ENCODE assay signal across 17 mouse cellular contexts in genomic region chr11:24349967-24350643, GRCm38 (mm10).
DNase-seq lines count a peak whose midpoint lies in the region; ATAC-seq and TF ChIP-seq lines count a peak whose summit lies in the region.
"Had no signal": no experiment of that assay in that cellular context is flagged by ENCODE, and none has a peak within 500 bp of the region (broad histone marks: within the 10 kb centered on the region; RNA-seq: fewer than 3 reads in every experiment).

No protein-coding gene starts in this region.

- no peak overlapping the region for H3K9ac ChIP-seq in intestine, embryonic 16.5 days (ENCODE audit: low read depth, low read length)
- no peak overlapping the region for H3K9ac ChIP-seq in intestine, postnatal 0 days (ENCODE audit: low read depth, low read length)
- no peak overlapping the region for H3K9ac ChIP-seq in forebrain, embryonic 16.5 days (replicated peaks; ENCODE audit: low read depth, low read length)

- DNase-seq in cerebellum, postnatal 10 days = peak; percentile 44 to 48
- no peak for DNase-seq in cerebellum, postnatal 4 days (ENCODE audit: low spot score in 2 of 2)
- DNase-seq in retina, embryonic 14.5 days (ENCODE audit: low spot score) = peak; percentile 45
- no peak for DNase-seq in limb, embryonic 10.5 days (ENCODE audit: low spot score)
- no peak for DNase-seq in lung, postnatal 25 days (ENCODE audit: low spot score)
- DNase-seq: adrenal gland, adult 2 months; cerebellum, adult 11-12 months; gastrocnemius, postnatal 36 days; heart, postnatal 10 days; lung, adult 18-20 months; thymus, postnatal 25 days had no signal

- no peak for TF ChIP-seq CTCF in intestine, postnatal 0 days (IDR thresholded peaks at IDR 0.05; ENCODE audit: low read depth)

- H3K27ac ChIP-seq in intestine, embryonic 16.5 days (ENCODE audit: low read length) = no peak overlapping the region
- H3K27ac ChIP-seq in intestine, postnatal 0 days (ENCODE audit: low read depth, low read length) = no peak overlapping the region
- H3K27ac ChIP-seq in forebrain, embryonic 16.5 days (ENCODE audit: low read length) = no peak overlapping the region
- H3K27ac ChIP-seq in limb, embryonic 10.5 days = no peak overlapping the region
- H3K27ac ChIP-seq: heart, embryonic 10.5 days; macrophage had no signal

- H3K4me3 ChIP-seq in intestine, embryonic 16.5 days (ENCODE audit: low read length) = no peak overlapping the region
- H3K4me3 ChIP-seq in intestine, postnatal 0 days (ENCODE audit: low read depth, low read length) = no peak overlapping the region
- no peak overlapping the region for H3K4me3 ChIP-seq in forebrain, embryonic 16.5 days (replicated peaks; ENCODE audit: low read length)
- H3K4me3 ChIP-seq in limb, embryonic 10.5 days = no peak overlapping the region
- H3K4me3 ChIP-seq: heart, embryonic 10.5 days had no signal

- H3K27me3 ChIP-seq in intestine, embryonic 16.5 days (replicated peaks; ENCODE audit: control insufficient read depth, insufficient read depth, low read length) = no peaks in the 10 kb centered on the region
- no peaks in the 10 kb centered on the region for H3K27me3 ChIP-seq in intestine, postnatal 0 days (replicated peaks; ENCODE audit: control insufficient read depth, insufficient read depth, low read length)
- H3K27me3 ChIP-seq in forebrain, embryonic 16.5 days (replicated peaks; ENCODE audit: control insufficient read depth, insufficient read depth, low read length) = no peaks in the 10 kb centered on the region; the same call in 1 of the 2 replicates
- peaks cover 6% of the 10 kb centered on the region; the same call in 1 of the 2 replicates for H3K27me3 ChIP-seq in limb, embryonic 10.5 days (ENCODE audit: low read depth, poor library complexity, severe bottlenecking)

- H3K4me1 ChIP-seq in intestine, embryonic 16.5 days (ENCODE audit: control insufficient read depth, insufficient read depth, low read length) = no peaks in the 10 kb centered on the region; the same call in 1 of the 2 replicates
- H3K4me1 ChIP-seq in intestine, postnatal 0 days (replicated peaks; ENCODE audit: control insufficient read depth, insufficient read depth, low read length) = 0 out of 2 replicates have a peak, but pooled peaks cover 3% of the 10 kb centered on the region
- peaks cover 15% of the 10 kb centered on the region for H3K4me1 ChIP-seq in forebrain, embryonic 16.5 days (replicated peaks; ENCODE audit: control insufficient read depth, insufficient read depth, low read length)
- H3K4me1 ChIP-seq in limb, embryonic 10.5 days = peaks cover 23% of the 10 kb centered on the region

- no peak overlapping the region for H3K4me2 ChIP-seq in intestine, embryonic 16.5 days (ENCODE audit: low read depth, low read length)
- H3K4me2 ChIP-seq in intestine, postnatal 0 days (replicated peaks; ENCODE audit: low read depth) = no peak overlapping the region
- H3K4me2 ChIP-seq in forebrain, embryonic 16.5 days (ENCODE audit: low read length) = 0 out of 2 replicates have a peak overlapping the region, but pooled peaks have one; percentile 11

- no peaks in the 10 kb centered on the region for H3K36me3 ChIP-seq in intestine, embryonic 16.5 days (ENCODE audit: control insufficient read depth, insufficient read depth, low read length)
- H3K36me3 ChIP-seq in intestine, postnatal 0 days (ENCODE audit: control insufficient read depth, insufficient read depth) = no peaks in the 10 kb centered on the region
- no peaks in the 10 kb centered on the region for H3K36me3 ChIP-seq in forebrain, embryonic 16.5 days (ENCODE audit: control insufficient read depth, insufficient read depth)
- no peaks in the 10 kb centered on the region for H3K36me3 ChIP-seq in limb, embryonic 10.5 days
- H3K36me3 ChIP-seq: heart, embryonic 10.5 days had no signal

- WGBS in intestine, embryonic 16.5 days = 58% methylated on average over 10 of the region's 10 CpGs
- WGBS in intestine, postnatal 0 days = 76% methylated on average over 10 of the region's 10 CpGs
- WGBS in forebrain, embryonic 16.5 days = 10% methylated on average over 10 of the region's 10 CpGs
- WGBS in limb, embryonic 10.5 days = 29% methylated on average over 10 of the region's 10 CpGs

- peak; percentile 30 for ATAC-seq in intestine, embryonic 16.5 days
- no peak for ATAC-seq in intestine, postnatal 0 days
- ATAC-seq in forebrain, embryonic 16.5 days = no peak
- ATAC-seq: inflammation-experienced regulatory T-cells, adult 6 months had no signal

- H3K9me3 ChIP-seq in intestine, embryonic 16.5 days (ENCODE audit: control insufficient read depth, low read length) = no peaks in the 10 kb centered on the region
- H3K9me3 ChIP-seq in intestine, postnatal 0 days (ENCODE audit: control insufficient read depth) = no peaks in the 10 kb centered on the region
- no peaks in the 10 kb centered on the region for H3K9me3 ChIP-seq in forebrain, embryonic 16.5 days (ENCODE audit: control insufficient read depth, low read length)
- no peaks in the 10 kb centered on the region for H3K9me3 ChIP-seq in limb, embryonic 10.5 days (replicated peaks)
- H3K9me3 ChIP-seq: heart, embryonic 10.5 days had no signal

Comparison
In these comparisons a context has a peak if more than half of its experiments do, and no peak if none do; other contexts are left out.
1. DNase-seq: peak in cerebellum, postnatal 10 days (2 of 2) and retina, embryonic 14.5 days (single experiment); none in cerebellum, postnatal 4 days (0 of 2), limb, embryonic 10.5 days (single experiment) and lung, postnatal 25 days (single experiment).